Mouse (Mus musculus): ENCODE measurements at regions not wholly inside any gene's neighbourhood (a gene's known extent, or its start where the extent isn't known, plus 50 kb on each side); places are given as distances from the start of the nearest gene placed in this dataset.
A peak's percentile ranks its signal among the peaks of the same experiment; 100 is the strongest.

- Histone ChIP-seq H3K4me2 (replicated peaks) (peak overlapping the region; percentile 70), H3K27ac (replicated peaks) (peak overlapping the region; percentile 100), H3K4me1 (peaks cover 14% of the 10 kb centered on the region), H3K4me3 (replicated peaks) (peak overlapping the region; percentile 68), H3K27me3 (no peaks in the 10 kb centered on the region), H3K36me3 (no peaks in the 10 kb centered on the region), H3K9me3 (replicated peaks) (no peaks in the 10 kb centered on the region), H3K9ac (peak overlapping the region; percentile 90)
- 4% methylated on average over 25 of the region's 25 CpGs for WGBS
- ATAC-seq (ENCODE audit: insufficient number of reproducible peaks, low FRiP score, low TSS enrichment, low read depth): peak; percentile 49
These were observed 77.3 kb upstream of the Chd2 start for GRCm38 (mm10) chr7:73618758-73619416.

GRCm38 (mm10) chr7:73617910-73618757, 76.5 kb upstream of the Chd2 start:
- WGBS: under 1% methylated on average over 78 of the region's 86 CpGs
- Histone ChIP-seq H3K27ac (replicated peaks) (peak overlapping the region; percentile 100), H3K9ac (peak overlapping the region; percentile 90), H3K4me1 (peaks cover 17% of the 10 kb centered on the region), H3K9me3 (replicated peaks) (no peaks in the 10 kb centered on the region), H3K4me2 (replicated peaks) (peak overlapping the region; percentile 70), H3K27me3 (no peaks in the 10 kb centered on the region), H3K36me3 (no peaks in the 10 kb centered on the region), H3K4me3 (replicated peaks) (peak overlapping the region; percentile 68)
- ATAC-seq (ENCODE audit: insufficient number of reproducible peaks, low FRiP score, low TSS enrichment, low read depth): peak; percentile 95

- no peaks in the 10 kb centered on the region for H3K27me3 ChIP-seq
- H3K4me1 ChIP-seq: peaks cover 26% of the 10 kb centered on the region
- WGBS: 1% methylated on average over 21 of the region's 21 CpGs
- H3K27ac ChIP-seq (replicated peaks): peak overlapping the region; percentile 100
- no peaks in the 10 kb centered on the region for H3K36me3 ChIP-seq
- H3K4me3 ChIP-seq (replicated peaks): peak overlapping the region; percentile 68
- H3K9me3 ChIP-seq (replicated peaks): no peaks in the 10 kb centered on the region
- H3K4me2 ChIP-seq (replicated peaks): peak overlapping the region; percentile 70
- H3K9ac ChIP-seq: peak overlapping the region; percentile 83
- ATAC-seq (ENCODE audit: insufficient number of reproducible peaks, low FRiP score, low TSS enrichment, low read depth): no peak
These were observed 75.6 kb upstream of the Chd2 start for GRCm38 (mm10) chr7:73616971-73617906.

- Histone ChIP-seq H3K27ac (replicated peaks) (peak overlapping the region; percentile 100), H3K4me1 (peaks cover 26% of the 10 kb centered on the region), H3K9ac (no peak overlapping the region; the same call in 1 of the 2 replicates), H3K4me3 (replicated peaks) (no peak overlapping the region), H3K36me3 (no peaks in the 10 kb centered on the region), H3K4me2 (replicated peaks) (peak overlapping the region; percentile 70), H3K9me3 (replicated peaks) (no peaks in the 10 kb centered on the region), H3K27me3 (no peaks in the 10 kb centered on the region)
- ATAC-seq (ENCODE audit: insufficient number of reproducible peaks, low FRiP score, low TSS enrichment, low read depth): no peak
- 15% methylated on average over 11 of the region's 11 CpGs for WGBS
These were observed 74.4 kb upstream of the Chd2 start for GRCm38 (mm10) chr7:73616015-73616414.

GRCm38 (mm10) chr7:73614840-73615555, 73.4 kb upstream of the Chd2 start:
- Histone ChIP-seq H3K4me2 (replicated peaks) (no peak overlapping the region), H3K9me3 (replicated peaks) (no peaks in the 10 kb centered on the region), H3K27me3 (no peaks in the 10 kb centered on the region), H3K36me3 (no peaks in the 10 kb centered on the region), H3K27ac (replicated peaks) (peak overlapping the region; percentile 58), H3K9ac (no peak overlapping the region), H3K4me3 (replicated peaks) (no peak overlapping the region), H3K4me1 (peaks cover 26% of the 10 kb centered on the region)
- ATAC-seq (ENCODE audit: insufficient number of reproducible peaks, low FRiP score, low TSS enrichment, low read depth): no peak
- WGBS: 60% methylated on average over 8 of the region's 8 CpGs

GRCm38 (mm10) chr7:73614341-73614740, 72.7 kb upstream of the Chd2 start:
- Histone ChIP-seq H3K4me2 (replicated peaks) (no peak overlapping the region), H3K27me3 (no peaks in the 10 kb centered on the region), H3K9me3 (replicated peaks) (no peaks in the 10 kb centered on the region), H3K9ac (no peak overlapping the region), H3K4me1 (peaks cover 26% of the 10 kb centered on the region), H3K36me3 (no peaks in the 10 kb centered on the region), H3K27ac (replicated peaks) (no peak overlapping the region), H3K4me3 (replicated peaks) (no peak overlapping the region)
- 83% methylated on average over 4 of the region's 4 CpGs for WGBS
- ATAC-seq (ENCODE audit: insufficient number of reproducible peaks, low FRiP score, low TSS enrichment, low read depth): no peak

- no peaks in the 10 kb centered on the region for H3K36me3 ChIP-seq
- H3K27me3 ChIP-seq: no peaks in the 10 kb centered on the region
- no peaks in the 10 kb centered on the region for H3K9me3 ChIP-seq (replicated peaks)
- no peak overlapping the region for H3K4me2 ChIP-seq (replicated peaks)
- no peak overlapping the region for H3K9ac ChIP-seq
- no peak overlapping the region for H3K4me3 ChIP-seq (replicated peaks)
- peaks cover 26% of the 10 kb centered on the region for H3K4me1 ChIP-seq
- H3K27ac ChIP-seq (replicated peaks): peak overlapping the region; percentile 76
- no peak for ATAC-seq (ENCODE audit: insufficient number of reproducible peaks, low FRiP score, low TSS enrichment, low read depth)
- 28% methylated on average over 3 of the region's 3 CpGs for WGBS
These were observed 71.1 kb upstream of the Chd2 start for GRCm38 (mm10) chr7:73612752-73613092.

GRCm38 (mm10) chr7:73611866-73612751, 70.5 kb upstream of the Chd2 start:
- peaks cover 24% of the 10 kb centered on the region for H3K4me1 ChIP-seq
- H3K4me3 ChIP-seq (replicated peaks): no peak overlapping the region
- no peaks in the 10 kb centered on the region for H3K36me3 ChIP-seq
- H3K4me2 ChIP-seq (replicated peaks): no peak overlapping the region
- H3K27me3 ChIP-seq: no peaks in the 10 kb centered on the region
- H3K9ac ChIP-seq: no peak overlapping the region
- no peak for ATAC-seq (ENCODE audit: insufficient number of reproducible peaks, low FRiP score, low TSS enrichment, low read depth)
- no peaks in the 10 kb centered on the region for H3K9me3 ChIP-seq (replicated peaks)
- WGBS: 64% methylated on average over 12 of the region's 12 CpGs
- peak overlapping the region; percentile 76 for H3K27ac ChIP-seq (replicated peaks)

GRCm38 (mm10) chr7:73608804-73609275, 67.2 kb upstream of the Chd2 start:
- H3K36me3 ChIP-seq: no peaks in the 10 kb centered on the region
- H3K4me3 ChIP-seq (replicated peaks): no peak overlapping the region
- 22% methylated on average over 5 of the region's 5 CpGs for WGBS
- H3K27me3 ChIP-seq: no peaks in the 10 kb centered on the region
- H3K9ac ChIP-seq: no peak overlapping the region
- no peaks in the 10 kb centered on the region for H3K9me3 ChIP-seq (replicated peaks)
- H3K4me2 ChIP-seq (replicated peaks): peak overlapping the region; percentile 50
- peak overlapping the region; percentile 93 for H3K27ac ChIP-seq (replicated peaks)
- no peak for ATAC-seq (ENCODE audit: insufficient number of reproducible peaks, low FRiP score, low TSS enrichment, low read depth)
- H3K4me1 ChIP-seq: peaks cover 17% of the 10 kb centered on the region; the same call in 1 of the 2 replicates

Data from embryonic facial prominence, embryonic 15.5 days (tissue).